Mouse (Mus musculus) stomach, embryonic 16.5 days (tissue): ENCODE results near the gene Gadl1. TPM values are rescaled to one million over a fixed set of nuclear protein-coding genes. Genes with fewer than 3 reads are reported as not detected.

Experiments
- ATAC-seq: fragments of 200-750 bp; cut with Nextera tagmentation; 2 replicates; pipeline ENCODE4 v1.8.0; 2017; ENCODE audit warnings: moderate number of reproducible peaks, moderate TSS enrichment; ENCODE audit not compliant: insufficient read depth, low FRiP score
- H3K27ac ChIP-seq: fragments of 300-500 bp; sonication (generic); 2 replicates; pipeline ENCODE4 v1.5.1; 2014; ENCODE audit warnings: low read length
- H3K27me3 ChIP-seq: fragments of 300-500 bp; sonication (generic); 2 replicates; pipeline ENCODE4 v1.6.1; 2014; ENCODE audit warnings: low read length, control low read depth, mixed read lengths; ENCODE audit not compliant: control insufficient read depth, insufficient read depth
- H3K36me3 ChIP-seq: fragments of 300-500 bp; sonication (generic); 2 replicates; pipeline ENCODE4 v1.6.1; 2014; ENCODE audit warnings: low read length; ENCODE audit not compliant: control insufficient read depth, insufficient read depth
- H3K4me1 ChIP-seq: fragments of 300-500 bp; sonication (generic); 2 replicates; pipeline ENCODE4 v1.6.1; 2014; ENCODE audit warnings: low read length, control low read depth, mixed read lengths; ENCODE audit not compliant: control insufficient read depth, insufficient read depth
- H3K4me2 ChIP-seq: fragments of 300-500 bp; sonication (generic); 2 replicates; pipeline ENCODE4 v1.6.1; 2014; ENCODE audit warnings: low read depth, low read length, mixed read lengths
- H3K4me3 ChIP-seq: fragments of 300-500 bp; sonication (generic); replicated peaks from 2 replicates; pipeline ENCODE4 v1.5.1; 2014; ENCODE audit warnings: mild to moderate bottlenecking, low read length
- H3K9ac ChIP-seq: fragments of 300-500 bp; sonication (generic); 2 replicates; pipeline ENCODE4 v1.6.1; 2014; ENCODE audit warnings: low read length
- H3K9me3 ChIP-seq: fragments of 300-500 bp; sonication (generic); replicated peaks from 2 replicates; pipeline ENCODE4 v1.6.1; 2016; ENCODE audit warnings: low read length, control low read depth; ENCODE audit not compliant: control insufficient read depth
- WGBS: fragments of 180-500 bp; shearing (Covaris S2); extraction: QIAGEN DNeasy Blood & Tissue Kit; methylation state at CpG from one replicate; pipeline ENCODE4 v1.1.7; 2014; 5-methylcytosine and 5-hydroxymethylcytosine counted together
- polyA plus RNA-seq: library from polyadenylated mRNA; unstranded; fragments of >200 nt; fragmentation: Nextera tagmentation; extraction: Ambion mirVana; gene quantifications from 2 replicates; pipeline ENCODE4 v1.2.1, GENCODE M21; 2015

The Gadl1 gene
- polyA plus RNA-seq, 1 experiment from 2014 or later = 0.71 TPM

DNA sequence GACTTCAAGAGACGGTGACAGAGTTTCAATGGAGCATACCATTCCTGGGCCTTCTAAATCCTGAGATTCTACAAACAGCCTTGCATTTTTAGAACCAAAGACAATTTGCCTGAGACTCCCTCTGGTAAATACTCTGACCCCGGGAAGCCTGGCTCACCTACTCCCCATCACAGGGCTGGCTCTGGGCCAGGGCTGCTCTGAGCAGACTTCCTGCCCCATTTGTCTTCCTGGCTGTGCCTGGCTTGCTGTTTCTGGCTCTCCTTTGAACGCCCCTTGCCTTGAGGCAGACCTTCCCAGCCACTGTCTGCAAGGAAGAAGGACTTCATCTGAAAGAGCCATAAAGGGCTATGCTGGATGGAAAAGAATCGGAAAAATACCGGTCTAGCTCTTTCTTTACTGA lies 182.7 kb downstream of the Gadl1 start:
- Histone ChIP-seq H3K36me3 (no peaks in the 10 kb centered on the region), H3K4me1 (no peaks in the 10 kb centered on the region), H3K4me3 (no peak overlapping the region), H3K9ac (no peak overlapping the region), H3K27me3 (no peaks in the 10 kb centered on the region), H3K27ac (peak overlapping the region; percentile 22; the same call in 1 of the 2 replicates), H3K9me3 (no peaks in the 10 kb centered on the region), H3K4me2 (no peak overlapping the region)
- no peak for ATAC-seq
- WGBS = 39% methylated on average over 5 of the region's 5 CpGs

DNA sequence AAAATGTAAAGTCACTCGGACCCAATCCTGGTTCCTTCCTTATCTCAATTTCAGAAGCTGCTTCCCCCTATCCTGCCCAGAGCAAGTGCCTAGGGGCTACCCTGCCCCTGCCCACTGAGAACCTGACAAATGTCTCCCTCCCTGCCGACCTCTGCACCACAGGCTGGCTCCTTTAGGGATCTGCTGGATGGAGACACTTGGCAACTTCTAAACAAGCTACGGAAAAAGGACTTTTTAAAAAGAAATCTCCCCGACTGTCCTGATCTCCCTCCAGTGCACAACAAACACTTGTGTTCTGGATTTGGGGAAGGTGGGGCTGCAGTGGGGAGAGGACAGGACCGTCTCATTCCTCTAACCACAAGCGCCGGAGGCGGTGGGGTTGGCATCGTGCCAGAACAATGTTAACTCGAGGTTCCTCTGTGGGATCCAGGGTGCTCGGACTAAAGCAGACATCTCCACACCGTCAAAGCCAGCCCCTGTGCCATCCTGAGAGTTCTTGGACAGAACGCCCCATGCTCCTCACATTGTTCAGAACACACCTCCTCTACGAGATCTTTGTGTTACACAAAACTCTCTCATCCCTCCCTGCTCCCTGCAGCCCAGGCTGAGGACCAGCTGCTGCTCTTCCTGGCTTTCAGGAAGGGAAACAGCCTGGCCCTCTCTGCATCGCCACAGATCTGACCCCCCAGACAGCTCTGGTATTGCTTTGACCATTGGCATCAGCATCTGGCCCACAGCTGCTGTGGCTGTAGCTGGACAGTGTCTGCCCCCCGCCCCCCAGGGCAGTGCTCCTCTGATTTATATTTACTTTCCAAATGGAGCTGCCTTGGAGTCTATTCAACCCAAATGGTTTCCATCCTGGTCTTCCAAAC lies 189.7 kb downstream of the Gadl1 start:
- ATAC-seq = peak; percentile 89
- H3K9ac ChIP-seq = no peak overlapping the region
- H3K4me2 ChIP-seq = no peak overlapping the region
- no peaks in the 10 kb centered on the region for H3K9me3 ChIP-seq
- no peak overlapping the region for H3K4me3 ChIP-seq
- H3K36me3 ChIP-seq = peaks cover 4% of the 10 kb centered on the region; the same call in 1 of the 2 replicates
- H3K4me1 ChIP-seq = peaks cover 6% of the 10 kb centered on the region; the same call in 1 of the 2 replicates
- 35% methylated on average over 16 of the region's 16 CpGs for WGBS
- H3K27me3 ChIP-seq = no peaks in the 10 kb centered on the region
- peak overlapping the region; percentile 55 for H3K27ac ChIP-seq

- Histone ChIP-seq H3K27ac (peak overlapping the region; percentile 55), H3K4me2 (no peak overlapping the region), H3K9ac (no peak overlapping the region), H3K27me3 (no peaks in the 10 kb centered on the region), H3K4me1 (peaks cover 6% of the 10 kb centered on the region; the same call in 1 of the 2 replicates), H3K9me3 (no peaks in the 10 kb centered on the region), H3K36me3 (peaks cover 4% of the 10 kb centered on the region; the same call in 1 of the 2 replicates), H3K4me3 (no peak overlapping the region)
- ATAC-seq = no peak; the same call in 1 of the 2 replicates
- 64% methylated on average over 6 of the region's 6 CpGs for WGBS
Observed at GRCm38 (mm10) chr9:116099596-116099993, 190.3 kb downstream of the Gadl1 start.

- ATAC-seq = no peak
- Histone ChIP-seq H3K4me3 (no peak overlapping the region), H3K27ac (peak overlapping the region; percentile 55; the same call in 1 of the 2 replicates), H3K27me3 (no peaks in the 10 kb centered on the region), H3K36me3 (peaks cover 7% of the 10 kb centered on the region), H3K9me3 (no peaks in the 10 kb centered on the region), H3K4me1 (peaks cover 6% of the 10 kb centered on the region; the same call in 1 of the 2 replicates), H3K4me2 (no peak overlapping the region), H3K9ac (no peak overlapping the region)
- 74% methylated on average over 9 of the region's 9 CpGs for WGBS
Observed at GRCm38 (mm10) chr9:116100015-116100414, 190.8 kb downstream of the Gadl1 start.

DNA sequence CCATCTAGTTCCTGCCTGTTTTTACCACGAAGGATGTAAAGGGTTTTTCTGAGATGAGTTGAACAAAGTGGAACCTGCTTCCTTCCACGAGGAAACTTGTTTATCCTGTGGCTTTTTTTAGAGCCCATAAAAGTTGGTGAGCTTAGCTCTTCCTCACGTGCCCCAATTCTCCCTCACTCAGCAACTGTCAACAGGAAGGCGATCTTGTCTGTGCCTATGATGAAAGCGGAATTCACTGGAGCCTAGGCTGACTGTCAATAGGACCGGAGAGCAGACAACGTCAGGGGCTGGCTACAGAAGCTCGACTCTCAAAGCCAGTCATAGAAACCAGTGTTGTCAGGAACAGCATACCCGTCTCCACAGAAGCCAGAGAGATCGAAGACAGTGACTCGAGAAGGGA lies 192.6 kb downstream of the Gadl1 start:
- Histone ChIP-seq H3K27me3 (no peaks in the 10 kb centered on the region), H3K27ac (no peak overlapping the region), H3K36me3 (peaks cover 15% of the 10 kb centered on the region), H3K4me1 (peaks cover 6% of the 10 kb centered on the region; the same call in 1 of the 2 replicates), H3K4me2 (no peak overlapping the region), H3K4me3 (no peak overlapping the region), H3K9ac (no peak overlapping the region), H3K9me3 (no peaks in the 10 kb centered on the region)
- ATAC-seq = no peak
- WGBS = 72% methylated on average over 11 of the region's 11 CpGs

- no peak for ATAC-seq
- Histone ChIP-seq H3K4me3 (no peak overlapping the region), H3K9me3 (no peaks in the 10 kb centered on the region), H3K4me1 (peaks cover under 1% of the 10 kb centered on the region; the same call in 1 of the 2 replicates), H3K36me3 (peaks cover 35% of the 10 kb centered on the region), H3K27ac (no peak overlapping the region), H3K27me3 (no peaks in the 10 kb centered on the region), H3K4me2 (no peak overlapping the region), H3K9ac (no peak overlapping the region)
- 90% methylated on average over 17 of the region's 17 CpGs for WGBS
Observed at GRCm38 (mm10) chr9:116104770-116105169, 195.5 kb downstream of the Gadl1 start.

DNA sequence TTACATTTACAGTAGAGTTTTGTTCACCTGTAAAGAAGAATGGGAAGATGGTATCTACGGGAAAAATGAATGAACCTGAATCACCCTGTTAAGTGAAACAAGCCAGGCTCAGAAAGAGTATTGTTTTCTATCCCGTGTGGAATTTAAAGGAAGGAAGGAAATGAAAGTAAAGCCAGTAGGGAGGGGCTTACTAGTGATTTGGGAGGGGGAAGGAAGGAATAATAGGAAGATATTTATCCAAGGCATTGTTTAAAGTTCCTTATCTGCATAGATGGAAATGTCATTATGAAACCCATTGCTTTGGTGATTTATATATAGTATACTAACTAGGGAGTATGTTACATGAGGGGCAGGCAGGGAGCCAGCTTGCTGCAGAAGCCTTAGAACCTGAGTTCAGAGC lies 199.5 kb downstream of the Gadl1 start:
- H3K27me3 ChIP-seq = no peaks in the 10 kb centered on the region
- 84% methylated on average over 2 of the region's 2 CpGs for WGBS

GRCm38 (mm10) chr9:116111149-116111970 lies 202.1 kb downstream of the Gadl1 start:
- no peaks in the 10 kb centered on the region for H3K27me3 ChIP-seq
- no peak for ATAC-seq
- WGBS = 75% methylated on average over 9 of the region's 9 CpGs
- H3K27ac ChIP-seq = no peak overlapping the region
- H3K36me3 ChIP-seq = peaks cover 32% of the 10 kb centered on the region
- H3K9me3 ChIP-seq = no peaks in the 10 kb centered on the region
- no peak overlapping the region for H3K4me2 ChIP-seq
- peaks cover 3% of the 10 kb centered on the region; the same call in 1 of the 2 replicates for H3K4me1 ChIP-seq
- no peak overlapping the region for H3K4me3 ChIP-seq
- H3K9ac ChIP-seq = no peak overlapping the region

More for the DNA sequence above, 199.5 kb downstream of the Gadl1 start:
- Histone ChIP-seq H3K9me3 (no peaks in the 10 kb centered on the region), H3K27ac (no peak overlapping the region), H3K4me1 (no peaks in the 10 kb centered on the region), H3K4me3 (no peak overlapping the region), H3K36me3 (peaks cover 38% of the 10 kb centered on the region), H3K9ac (no peak overlapping the region), H3K4me2 (no peak overlapping the region)
- no peak for ATAC-seq
